Mouse (Mus musculus): ENCODE data around the gene Jakmip3. TPM values are rescaled to one million over a fixed set of nuclear protein-coding genes. Genes with fewer than 3 reads are reported as not detected.
A peak's percentile ranks its signal among the peaks of the same experiment; 100 is the strongest.

Gene Jakmip3
- polyA plus RNA-seq, 1 experiment from 2014 or later = not detected

GRCm38 (mm10) chr7:139021326-139021725 is 80.8 kb downstream of the Jakmip3 start:
- WGBS = 43% methylated on average over 1 of the region's 1 CpGs

GRCm38 (mm10) chr7:139027136-139027535 is 86.6 kb downstream of the Jakmip3 start:
- Histone ChIP-seq H3K9me3 (ENCODE audit: low read depth, low read length) (no peaks in the 10 kb centered on the region), H3K4me2 (no peak overlapping the region), H3K9ac (no peak overlapping the region), H3K27ac (ENCODE audit: low read depth) (no peak overlapping the region), H3K4me3 (ENCODE audit: low read depth, low read length) (no peak overlapping the region), H3K4me1 (ENCODE audit: insufficient read depth) (no peaks in the 10 kb centered on the region), H3K36me3 (ENCODE audit: insufficient read depth) (no peaks in the 10 kb centered on the region), H3K27me3 (ENCODE audit: insufficient read depth, low read length) (no peaks in the 10 kb centered on the region)
- ATAC-seq (ENCODE audit: insufficient read depth) (no peak), DNase-seq (no peak)
- no peak for TF ChIP-seq CTCF (IDR thresholded peaks at IDR 0.05; ENCODE audit: low read depth)
- 28% methylated on average over 5 of the region's 5 CpGs for WGBS

More at GRCm38 (mm10) chr7:139021326-139021725, 80.8 kb downstream of the Jakmip3 start:
- Histone ChIP-seq H3K27me3 (ENCODE audit: insufficient read depth, low read length) (no peaks in the 10 kb centered on the region), H3K4me2 (no peak overlapping the region), H3K9ac (no peak overlapping the region), H3K4me3 (ENCODE audit: low read depth, low read length) (no peak overlapping the region), H3K27ac (ENCODE audit: low read depth) (no peak overlapping the region), H3K9me3 (ENCODE audit: low read depth, low read length) (no peaks in the 10 kb centered on the region), H3K4me1 (ENCODE audit: insufficient read depth) (no peaks in the 10 kb centered on the region), H3K36me3 (ENCODE audit: insufficient read depth) (no peaks in the 10 kb centered on the region)
- TF ChIP-seq CTCF (IDR thresholded peaks at IDR 0.05; ENCODE audit: low read depth) = no peak
- ATAC-seq (ENCODE audit: insufficient read depth) = no peak
- DNase-seq = no peak

GRCm38 (mm10) chr7:139031215-139031614 is 90.7 kb downstream of the Jakmip3 start:
- no peak for ATAC-seq (ENCODE audit: insufficient read depth)
- no peak for TF ChIP-seq CTCF (IDR thresholded peaks at IDR 0.05; ENCODE audit: low read depth)
- Histone ChIP-seq H3K36me3 (ENCODE audit: insufficient read depth) (no peaks in the 10 kb centered on the region), H3K9me3 (ENCODE audit: low read depth, low read length) (no peaks in the 10 kb centered on the region), H3K4me3 (ENCODE audit: low read depth, low read length) (no peak overlapping the region), H3K4me2 (no peak overlapping the region), H3K27ac (ENCODE audit: low read depth) (no peak overlapping the region), H3K9ac (no peak overlapping the region), H3K27me3 (ENCODE audit: insufficient read depth, low read length) (no peaks in the 10 kb centered on the region), H3K4me1 (ENCODE audit: insufficient read depth) (no peaks in the 10 kb centered on the region)
- DNase-seq = no peak
- WGBS = 94% methylated on average over 4 of the region's 4 CpGs

GRCm38 (mm10) chr7:139063406-139063805 is 122.9 kb downstream of the Jakmip3 start:
- Histone ChIP-seq H3K27me3 (ENCODE audit: insufficient read depth, low read length) (no peaks in the 10 kb centered on the region), H3K4me2 (no peak overlapping the region), H3K4me3 (ENCODE audit: low read depth, low read length) (no peak overlapping the region), H3K9me3 (ENCODE audit: low read depth, low read length) (no peaks in the 10 kb centered on the region), H3K9ac (no peak overlapping the region), H3K4me1 (ENCODE audit: insufficient read depth) (no peaks in the 10 kb centered on the region; the same call in 1 of the 2 replicates), H3K36me3 (ENCODE audit: insufficient read depth) (no peaks in the 10 kb centered on the region), H3K27ac (ENCODE audit: low read depth) (no peak overlapping the region)
- DNase-seq = peak; percentile 37
- 51% methylated on average over 4 of the region's 4 CpGs for WGBS
- no peak for ATAC-seq (ENCODE audit: insufficient read depth)
- TF ChIP-seq CTCF (IDR thresholded peaks at IDR 0.05; ENCODE audit: low read depth) = peak; percentile 35

- Histone ChIP-seq H3K36me3 (ENCODE audit: insufficient read depth) (no peaks in the 10 kb centered on the region), H3K4me1 (ENCODE audit: insufficient read depth) (no peaks in the 10 kb centered on the region; the same call in 1 of the 2 replicates), H3K9ac (no peak overlapping the region), H3K4me2 (no peak overlapping the region), H3K27ac (ENCODE audit: low read depth) (no peak overlapping the region), H3K27me3 (ENCODE audit: insufficient read depth, low read length) (no peaks in the 10 kb centered on the region), H3K4me3 (ENCODE audit: low read depth, low read length) (no peak overlapping the region), H3K9me3 (ENCODE audit: low read depth, low read length) (no peaks in the 10 kb centered on the region)
- 0% methylated on average over 2 of the region's 2 CpGs for WGBS
- peak; percentile 61; the same call in 1 of the 2 replicates for ATAC-seq (ENCODE audit: insufficient read depth)
- TF ChIP-seq CTCF (IDR thresholded peaks at IDR 0.05; ENCODE audit: low read depth) = peak; percentile 70
- peak; percentile 89 for DNase-seq
These were observed 127.7 kb downstream of the Jakmip3 start for GRCm38 (mm10) chr7:139068182-139068623.

GRCm38 (mm10) chr7:139074189-139074588 is 133.7 kb downstream of the Jakmip3 start:
- H3K4me2 ChIP-seq = no peak overlapping the region
- no peaks in the 10 kb centered on the region for H3K36me3 ChIP-seq (ENCODE audit: insufficient read depth)
- H3K4me3 ChIP-seq (ENCODE audit: low read depth, low read length) = no peak overlapping the region
- WGBS = 48% methylated on average over 6 of the region's 6 CpGs
- H3K9ac ChIP-seq = no peak overlapping the region
- ATAC-seq (ENCODE audit: insufficient read depth) = no peak
- H3K4me1 ChIP-seq (ENCODE audit: insufficient read depth) = no peaks in the 10 kb centered on the region; the same call in 1 of the 2 replicates
- H3K9me3 ChIP-seq (ENCODE audit: low read depth, low read length) = no peaks in the 10 kb centered on the region
- no peak for TF ChIP-seq CTCF (IDR thresholded peaks at IDR 0.05; ENCODE audit: low read depth)
- no peak for DNase-seq
- no peak overlapping the region for H3K27ac ChIP-seq (ENCODE audit: low read depth)
- no peaks in the 10 kb centered on the region for H3K27me3 ChIP-seq (ENCODE audit: insufficient read depth, low read length)

- H3K4me2 ChIP-seq = no peak overlapping the region
- no peak overlapping the region for H3K9ac ChIP-seq
- no peaks in the 10 kb centered on the region for H3K9me3 ChIP-seq (ENCODE audit: low read depth, low read length)
- no peaks in the 10 kb centered on the region; the same call in 1 of the 2 replicates for H3K4me1 ChIP-seq (ENCODE audit: insufficient read depth)
- no peak for ATAC-seq (ENCODE audit: insufficient read depth)
- TF ChIP-seq CTCF (IDR thresholded peaks at IDR 0.05; ENCODE audit: low read depth) = no peak
- H3K4me3 ChIP-seq (ENCODE audit: low read depth, low read length) = no peak overlapping the region
- 40% methylated on average over 14 of the region's 14 CpGs for WGBS
- no peaks in the 10 kb centered on the region for H3K27me3 ChIP-seq (ENCODE audit: insufficient read depth, low read length)
- H3K36me3 ChIP-seq (ENCODE audit: insufficient read depth) = no peaks in the 10 kb centered on the region
- H3K27ac ChIP-seq (ENCODE audit: low read depth) = no peak overlapping the region
- DNase-seq = no peak
These were observed 134.7 kb downstream of the Jakmip3 start for GRCm38 (mm10) chr7:139075054-139075794.

All from lung, embryonic 14.5 days (tissue).